Mouse (Mus musculus) macrophage (primary cell): ENCODE results near the gene Gm14393. TPM values are rescaled to one million over a fixed set of nuclear protein-coding genes. Genes with fewer than 3 reads are reported as not detected.
"Not testable (repeated sequence)": the region's sequence is repeated elsewhere in the genome, so short reads cannot be mapped to it uniquely, and the experiment has no call there.

ENCODE experiments used
- H3K27ac ChIP-seq: fragments of 350-480 bp; formaldehyde crosslinking; 2 replicates; pipeline ENCODE4 v1.9.0; 2021
- H3K36me3 ChIP-seq: fragments of 350-480 bp; formaldehyde crosslinking; 2 replicates; pipeline ENCODE4 v1.9.0; 2021; ENCODE audit errors: inconsistent target
- H3K4me3 ChIP-seq: fragments of 350-480 bp; formaldehyde crosslinking; 2 replicates; pipeline ENCODE4 v1.9.0; 2021; ENCODE audit errors: inconsistent target
- H3K79me2 ChIP-seq: fragments of 350-480 bp; formaldehyde crosslinking; 2 replicates; pipeline ENCODE4 v1.9.0; 2021; ENCODE audit errors: inconsistent target
- WGBS: methylation state at CpG from one replicate; pipeline ENCODE4 v1.1.7; 2026; ENCODE audit warnings: inconsistent platforms; ENCODE audit not compliant: missing documents; 5-methylcytosine and 5-hydroxymethylcytosine counted together
- polyA plus RNA-seq: library from polyadenylated mRNA; stranded (reverse); fragments of 250-400 nt; gene quantifications from 3 replicates; pipeline ENCODE4 v1.2.4, GENCODE M21; 2018; ENCODE audit warnings: inconsistent platforms
- total RNA-seq, 78 experiments: library from RNA; depleted of rRNA; stranded (reverse); fragments of 250-400 nt; gene quantifications; 1 replicate in 9 of 78; 2 replicates in 24 of 78; 3 replicates in 43 of 78; 4 replicates in 2 of 78; pipeline ENCODE4 v1.2.4; 2018; ENCODE audit warnings: inconsistent platforms in 56 of 78

Gm14393 gene
- 1 to 10 TPM in 2 of 26 experiments, not detected in 24; 1.7 to 3.1 TPM for total RNA-seq (2018; cell fraction: chromatin; rRNA removed)
- total RNA-seq (2018; cell fraction: cytosol; rRNA removed), result under 1 TPM in 8 of 26 experiments, not detected in 18; 0.32 to 0.51 (median 0.39) TPM
- 1 to 10 TPM in 2 of 26 experiments, not detected in 24; 1.1 to 3.5 TPM for total RNA-seq (2018; cell fraction: nucleus; rRNA removed)
- polyA plus RNA-seq, result not detected in 3 replicates

DNA sequence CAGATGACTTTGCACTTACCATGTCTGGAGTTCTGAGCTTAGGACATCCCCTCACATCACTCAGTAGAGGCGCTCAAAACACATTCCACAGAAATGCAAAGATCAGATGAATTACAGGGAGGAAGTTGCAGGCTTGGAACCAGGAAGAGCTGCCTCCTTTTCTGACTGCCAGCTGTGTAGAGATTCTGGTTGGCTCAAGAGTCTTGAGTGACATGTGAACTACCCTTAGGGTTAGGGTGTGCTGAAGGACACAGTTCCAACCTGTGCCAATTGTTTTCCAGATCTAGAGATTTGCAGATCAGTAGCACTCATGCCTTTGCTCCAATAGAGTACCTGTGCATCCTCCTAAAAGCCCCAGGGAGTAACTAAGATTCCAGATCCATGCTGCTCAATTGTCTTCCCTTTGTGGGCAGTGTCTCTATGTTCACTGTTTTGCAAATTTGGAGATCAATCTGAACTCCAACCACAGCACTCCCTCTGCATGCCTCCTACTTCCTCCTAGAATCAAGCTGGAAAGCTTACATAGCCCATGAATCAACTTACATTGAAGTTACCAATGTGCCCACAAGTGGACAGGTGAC is at the start of gene Gm14393:
TSS of gene Gm14393 (minus strand) at position 101 of the 581 bp plus-strand sequence.
- not testable (repeated sequence) for H3K27ac ChIP-seq, H3K4me3 ChIP-seq, H3K36me3 ChIP-seq, H3K79me2 ChIP-seq
- WGBS, result 90% methylated on average over 1 of the region's 1 CpGs

DNA sequence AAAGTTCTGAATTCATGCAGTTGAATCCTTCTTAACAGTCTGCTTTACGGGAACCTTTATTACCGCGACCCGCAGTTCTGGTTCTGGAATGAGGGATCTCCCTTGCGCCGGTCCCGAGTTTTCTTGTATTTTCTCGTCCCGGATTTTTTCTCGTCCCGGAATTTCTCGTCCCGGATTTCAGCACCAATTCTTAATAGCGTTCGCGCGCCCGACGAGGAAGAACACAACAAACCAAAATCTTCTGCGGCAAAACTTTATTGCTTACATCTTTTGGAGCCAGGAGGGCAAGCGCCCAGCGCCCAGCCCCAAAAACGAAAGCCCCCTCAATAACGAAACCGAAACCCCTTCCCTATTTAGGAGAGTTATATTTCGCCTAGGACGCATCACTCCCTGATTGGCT is 23.3 kb downstream of the Gm14393 start:
- not testable (repeated sequence) for H3K79me2 ChIP-seq, H3K27ac ChIP-seq, H3K36me3 ChIP-seq, H3K4me3 ChIP-seq
- WGBS, result no CpG with 5 or more reads among the region's 27 CpGs

Other genes with a start within 250 kb of the Gm14393 start
- not detected in 3 replicates for gene Gm14444, start 57.5 kb downstream of the Gm14393 start, polyA plus RNA-seq
- 3.3 to 6.0 TPM (median 3.8 TPM) in 3 replicates for gene Gm14399, start 74.2 kb upstream of the Gm14393 start, polyA plus RNA-seq
- gene Gm14443, start 108.1 kb upstream of the Gm14393 start, polyA plus RNA-seq, result 0.09 to 0.25 TPM (median 0.23 TPM) in 3 replicates
- gene Gm14391, start 139.1 kb upstream of the Gm14393 start, polyA plus RNA-seq, result 5.2 to 6.2 TPM (median 5.9 TPM) in 3 replicates
- 0.61 to 3.2 TPM in 2 of 3 replicates, not detected in the other for gene Gm14440, start 207.3 kb upstream of the Gm14393 start, polyA plus RNA-seq